Mouse (Mus musculus): ENCODE measurements around the gene BC049715. TPM values are rescaled to one million over a fixed set of nuclear protein-coding genes. Genes with fewer than 3 reads are reported as not detected.
"Not testable (repeated sequence)": the region's sequence is repeated elsewhere in the genome, so short reads cannot be mapped to it uniquely, and the experiment has no call there.

BC049715 gene
- total RNA-seq (2022): 1 to 10 TPM; 2.3 to 4.3 (median 3.3) TPM

GRCm38 (mm10) chr6:136827516-136827880 lies at the start of gene BC049715:
BC049715 (plus strand) TSS chr6:136827626.
- DNase-seq (ENCODE audit: low spot score in 2 of 2): no peak

- no peak for DNase-seq (ENCODE audit: low spot score in 2 of 2)
Observed at GRCm38 (mm10) chr6:136781377-136781986, 45.9 kb upstream of the BC049715 start, which contains the start of gene Gucy2c. Gucy2c (minus strand) TSS chr6:136781765.

GRCm38 (mm10) chr6:136782146-136782545 lies 45.3 kb upstream of the BC049715 start:
- no peak for DNase-seq (ENCODE audit: low spot score in 2 of 2)

GRCm38 (mm10) chr6:136782761-136783160 lies 44.7 kb upstream of the BC049715 start:
- no peak for DNase-seq (ENCODE audit: low spot score in 2 of 2)

- DNase-seq (ENCODE audit: low spot score in 2 of 2): no peak
Observed at GRCm38 (mm10) chr6:136789391-136789971, 37.9 kb upstream of the BC049715 start.

GRCm38 (mm10) chr6:136792884-136793758 lies 34.3 kb upstream of the BC049715 start:
- DNase-seq (ENCODE audit: low spot score in 2 of 2): no peak

- no peak for DNase-seq (ENCODE audit: low spot score in 2 of 2)
Observed at GRCm38 (mm10) chr6:136793831-136794525, 33.4 kb upstream of the BC049715 start.

GRCm38 (mm10) chr6:136795110-136795509 lies 32.3 kb upstream of the BC049715 start:
- DNase-seq (ENCODE audit: low spot score in 2 of 2): no peak

GRCm38 (mm10) chr6:136795850-136796249 lies 31.6 kb upstream of the BC049715 start:
- DNase-seq (ENCODE audit: low spot score in 2 of 2): no peak

GRCm38 (mm10) chr6:136797874-136798693 lies 29.3 kb upstream of the BC049715 start:
- not testable (repeated sequence) for DNase-seq (ENCODE audit: low spot score in 2 of 2)

GRCm38 (mm10) chr6:136800710-136801109 lies 26.7 kb upstream of the BC049715 start:
- DNase-seq (ENCODE audit: low spot score in 2 of 2): no peak

- DNase-seq (ENCODE audit: low spot score in 2 of 2): no peak
Observed at GRCm38 (mm10) chr6:136801274-136801673, 26.2 kb upstream of the BC049715 start.

GRCm38 (mm10) chr6:136803093-136803738 lies 24.2 kb upstream of the BC049715 start:
- no peak for DNase-seq (ENCODE audit: low spot score in 2 of 2)

GRCm38 (mm10) chr6:136803739-136804633 lies 23.4 kb upstream of the BC049715 start, which contains the start of gene Hist4h4:
Hist4h4 (minus strand) TSS chr6:136804415.
- DNase-seq (ENCODE audit: low spot score in 2 of 2): peak; percentile 91 to 98

- no peak for DNase-seq (ENCODE audit: low spot score in 2 of 2)
Observed at GRCm38 (mm10) chr6:136804705-136805408, 22.6 kb upstream of the BC049715 start.

GRCm38 (mm10) chr6:136805409-136805775 lies 22.0 kb upstream of the BC049715 start:
- no peak for DNase-seq (ENCODE audit: low spot score in 2 of 2)

- no peak for DNase-seq (ENCODE audit: low spot score in 2 of 2)
Observed at GRCm38 (mm10) chr6:136806819-136807218, 20.6 kb upstream of the BC049715 start.

GRCm38 (mm10) chr6:136807395-136808013 lies 19.9 kb upstream of the BC049715 start:
- no peak for DNase-seq (ENCODE audit: low spot score in 2 of 2)
